Mouse (Mus musculus) heart, adult 18-20 months (tissue): ENCODE measurements around the gene Wars2. TPM values are rescaled to one million over a fixed set of nuclear protein-coding genes. Genes with fewer than 3 reads are reported as not detected.
A peak's percentile ranks its signal among the peaks of the same experiment; 100 is the strongest.

Experiments
- DNase-seq, 2 experiments: peaks; one replicate each; pipeline ENCODE4 v3.0.0; 2021 to 2022; ENCODE audit warnings: mixed read lengths in 1 of 2
- long read RNA-seq, 2 experiments: library from polyadenylated mRNA; stranded (forward); transcript quantifications; one replicate each; pipeline ENCODE4 v2.0.0; 2021
- total RNA-seq, 2 experiments: library from RNA; stranded (reverse); gene quantifications; 2 replicates each; pipeline ENCODE4 v1.2.3; 2021

The Wars2 gene
- 1 to 10 TPM; 7.4 to 8.3 TPM for total RNA-seq
- long read RNA-seq, experiment 1, full-length matches to known transcripts, result 5 of 8 reads
- long read RNA-seq, experiment 1, partial matches to known transcripts, result 0 of 8 reads
- long read RNA-seq, experiment 1, other reads (novel, unspliced or antisense), result 3 of 8 reads
- long read RNA-seq, experiment 2, full-length matches to known transcripts, result 3 of 3 reads
- long read RNA-seq, experiment 2, partial matches to known transcripts, result 0 of 3 reads
- long read RNA-seq, experiment 2, other reads (novel, unspliced or antisense), result 0 of 3 reads

DNA sequence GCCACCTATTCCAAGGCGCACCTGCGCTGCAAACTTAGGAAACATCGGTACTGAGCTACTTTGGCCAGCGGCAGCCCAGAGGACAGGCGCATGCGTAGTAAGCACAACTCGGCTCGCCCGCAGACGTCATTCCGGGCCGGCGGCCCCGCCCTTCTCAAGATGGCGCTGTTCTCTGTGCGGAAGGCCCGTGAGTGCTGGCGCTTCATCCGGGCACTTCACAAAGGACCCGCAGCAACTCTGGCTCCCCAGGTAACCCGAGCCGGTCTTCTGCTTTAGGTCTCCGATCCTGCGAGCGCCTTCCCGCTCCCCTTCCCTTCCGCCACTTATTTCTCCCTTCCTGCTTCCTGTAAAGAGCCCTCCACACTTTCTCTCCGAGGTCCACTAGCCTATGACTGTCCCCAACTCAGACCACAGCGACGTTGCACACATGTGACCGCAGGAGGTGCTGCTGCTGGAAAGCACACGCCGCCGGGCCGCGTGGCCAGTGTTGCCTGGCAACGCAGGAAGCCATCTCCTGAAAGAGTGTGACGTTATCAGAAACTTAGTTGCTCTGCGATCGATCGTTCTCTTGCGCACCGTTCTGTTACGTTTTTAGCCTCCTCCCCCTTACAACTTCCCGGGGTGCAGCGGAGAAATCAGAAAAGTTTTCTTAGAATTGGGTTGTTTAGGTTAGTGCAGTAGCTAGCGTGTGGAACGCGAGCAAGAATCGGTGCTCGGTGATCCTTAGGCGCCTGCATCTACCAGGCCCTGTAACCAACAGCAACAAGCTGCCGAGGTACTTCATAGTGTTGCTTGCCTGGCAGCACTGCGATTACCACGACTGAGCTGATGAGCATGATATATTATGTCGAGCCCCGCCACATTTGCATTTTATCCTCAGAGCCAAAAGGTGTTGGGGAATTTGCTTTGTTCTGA, at the start of gene Wars2:
Gene Wars2, plus strand, starts transcription at position 129 of the 915 bp plus-strand sequence.
- DNase-seq, result peak; percentile 95

DNA sequence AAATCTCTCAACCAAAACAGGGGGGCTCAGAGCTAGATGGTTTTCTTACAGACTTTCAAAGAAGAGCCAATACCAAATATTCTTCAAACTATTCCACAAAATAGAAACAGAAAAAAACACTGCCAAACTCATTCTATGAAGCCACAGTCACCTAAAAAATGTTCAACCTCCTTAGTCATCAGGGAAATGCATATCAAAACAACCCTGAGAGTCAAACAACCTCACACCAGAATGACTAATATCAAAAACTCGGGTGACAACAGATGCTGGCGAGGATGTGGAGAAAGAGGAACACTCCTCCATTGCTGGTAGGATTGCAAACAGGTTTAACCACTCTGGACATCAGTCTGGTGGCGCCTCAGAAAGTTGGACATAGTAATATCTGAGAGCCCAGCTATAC, 44.1 kb upstream of the Wars2 start:
- no peak for DNase-seq

DNA sequence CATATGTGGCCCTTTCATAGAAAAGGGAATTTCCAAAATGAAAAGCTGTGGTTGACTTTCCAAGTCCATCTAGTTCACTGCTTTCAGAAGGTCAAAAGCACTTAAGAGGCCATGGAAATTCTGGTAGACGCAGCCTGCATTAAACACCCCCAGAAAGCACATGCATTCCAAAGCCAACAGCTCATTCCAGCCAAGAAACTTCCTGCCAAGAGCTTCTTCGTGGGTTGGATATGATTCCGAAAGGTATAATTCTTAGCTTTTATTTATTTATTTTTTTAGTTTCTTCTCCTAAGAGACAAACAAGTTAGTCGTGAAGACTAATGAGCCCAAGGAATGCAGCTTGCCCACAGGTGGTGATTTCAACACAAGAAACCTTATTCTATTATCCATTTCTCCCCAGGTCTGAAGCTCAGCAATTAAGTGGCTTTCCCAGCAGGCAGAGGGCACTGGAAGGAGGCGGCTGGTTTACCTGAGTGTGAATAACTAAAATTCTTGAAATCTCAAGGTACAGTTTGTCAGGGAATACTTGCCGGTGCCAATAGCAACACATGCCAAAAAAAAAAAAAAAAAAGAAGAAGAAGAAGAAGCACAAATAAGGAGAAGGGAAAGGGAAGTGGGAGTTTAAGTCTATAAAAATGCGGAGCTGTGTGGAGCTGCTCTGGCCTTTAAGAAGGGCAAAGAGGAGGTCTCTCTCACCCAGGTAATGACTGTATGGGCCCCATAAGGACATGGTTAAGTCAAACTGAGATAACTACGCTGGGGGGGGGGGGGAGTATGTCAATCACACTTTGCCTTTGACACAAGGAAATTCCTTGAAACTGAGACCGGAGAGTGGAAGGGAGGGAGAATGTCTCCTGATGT, 30.3 kb upstream of the Wars2 start:
- no peak for DNase-seq

DNA sequence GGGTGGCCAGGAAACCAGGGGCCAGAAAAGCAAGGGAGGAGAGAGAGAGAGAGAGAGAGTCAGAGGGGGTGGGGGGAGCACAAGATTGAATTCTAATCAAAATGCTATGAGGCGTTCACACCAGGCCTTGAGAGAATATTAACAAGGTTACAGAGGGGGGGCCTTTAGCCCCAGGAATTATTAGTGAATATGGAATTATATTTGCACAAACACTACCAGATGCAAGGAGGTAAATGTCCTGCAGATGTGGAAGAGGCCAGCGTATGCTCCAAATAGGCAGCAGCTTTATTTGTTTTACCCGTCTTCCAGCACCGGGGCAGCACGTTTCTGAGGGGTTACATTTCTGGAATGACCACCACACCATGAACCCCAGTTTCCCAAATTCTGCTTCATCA, 29.7 kb upstream of the Wars2 start:
- DNase-seq, result no peak

DNA sequence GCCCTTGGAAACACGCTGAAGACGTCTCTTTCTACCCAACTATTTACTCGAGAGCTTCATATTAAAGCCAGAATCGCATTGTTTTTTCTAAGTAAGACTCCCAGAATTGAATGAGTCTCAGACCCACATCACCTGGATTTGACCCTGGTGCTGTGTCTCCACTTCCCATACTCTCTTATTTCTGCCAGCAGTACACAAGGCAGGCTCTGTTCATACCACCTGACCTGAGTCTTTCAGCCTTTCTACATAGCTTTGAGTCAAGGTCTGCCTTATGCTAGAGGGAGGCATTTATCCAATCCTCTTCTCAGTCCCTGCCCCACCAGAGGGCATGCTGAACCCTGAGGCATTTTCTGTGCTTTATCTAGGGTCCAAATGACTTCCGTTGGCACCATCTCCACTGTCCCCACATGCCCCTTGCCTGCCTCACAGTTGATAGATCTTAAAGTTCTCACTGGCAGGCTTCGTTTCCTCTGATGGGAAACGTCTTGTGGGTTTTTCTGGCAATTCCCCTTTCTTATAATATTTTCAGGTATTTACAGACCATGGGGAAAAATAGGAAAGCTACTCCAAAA, 27.5 kb upstream of the Wars2 start:
- DNase-seq, result no peak

DNA sequence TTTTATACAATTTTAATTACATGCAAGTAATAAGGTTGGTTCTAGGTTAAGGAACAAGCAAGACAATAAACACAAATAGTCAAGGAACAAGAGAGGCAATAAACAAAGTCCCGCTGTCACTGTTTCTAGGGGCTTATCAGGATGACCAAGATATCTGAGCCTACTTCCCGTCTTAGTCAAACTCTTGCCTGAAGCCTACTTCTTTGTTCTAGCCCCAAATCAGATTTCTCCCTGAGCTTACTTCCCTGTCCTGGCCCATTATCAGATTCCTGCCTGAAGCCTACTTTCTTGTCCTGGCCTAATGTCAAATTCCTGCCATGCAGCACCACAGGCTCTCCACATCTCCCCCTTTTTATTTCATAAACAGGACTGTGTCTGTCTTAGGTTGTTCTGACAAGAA, 19.9 kb upstream of the Wars2 start:
- DNase-seq, result no peak

DNA sequence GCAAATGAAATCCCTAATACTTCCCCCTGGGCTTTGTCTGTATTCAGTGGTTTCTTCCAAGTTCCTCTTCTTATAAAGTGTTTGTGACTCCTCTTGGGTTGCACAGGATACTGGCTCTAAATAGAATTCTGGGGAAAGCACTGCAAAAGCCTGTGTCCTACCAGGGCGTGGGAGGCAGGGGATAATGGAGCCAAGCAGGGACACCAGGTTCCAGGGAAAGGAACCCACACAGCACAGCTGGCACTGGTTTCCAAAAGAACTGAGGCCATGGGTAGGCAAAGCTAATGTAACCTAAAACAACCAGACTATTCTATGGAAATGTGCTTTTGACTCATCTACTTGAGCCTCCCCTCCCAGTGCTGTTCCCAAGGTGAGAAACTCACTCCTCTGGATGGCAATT, 10.3 kb upstream of the Wars2 start:
- no peak for DNase-seq

DNA sequence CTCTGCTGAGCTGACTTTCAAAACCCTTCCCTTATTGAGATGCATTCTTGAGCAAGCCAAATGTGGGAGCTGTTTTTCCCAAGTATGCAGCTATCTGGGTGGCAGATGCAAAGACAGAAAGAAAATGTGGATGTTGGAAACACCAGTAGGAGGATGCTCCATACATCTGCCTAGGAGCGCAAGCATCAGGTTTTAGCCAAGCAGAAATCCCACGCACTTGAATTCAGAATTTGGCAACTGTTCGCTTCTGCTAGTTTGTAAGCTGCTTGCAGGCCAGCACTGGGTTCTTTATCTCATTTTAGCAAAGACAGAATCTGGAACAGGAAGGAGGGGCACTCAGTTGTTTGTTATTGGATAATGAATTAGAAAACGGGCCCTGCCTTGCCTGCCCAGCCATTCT, 8.9 kb upstream of the Wars2 start:
- no peak for DNase-seq

DNA sequence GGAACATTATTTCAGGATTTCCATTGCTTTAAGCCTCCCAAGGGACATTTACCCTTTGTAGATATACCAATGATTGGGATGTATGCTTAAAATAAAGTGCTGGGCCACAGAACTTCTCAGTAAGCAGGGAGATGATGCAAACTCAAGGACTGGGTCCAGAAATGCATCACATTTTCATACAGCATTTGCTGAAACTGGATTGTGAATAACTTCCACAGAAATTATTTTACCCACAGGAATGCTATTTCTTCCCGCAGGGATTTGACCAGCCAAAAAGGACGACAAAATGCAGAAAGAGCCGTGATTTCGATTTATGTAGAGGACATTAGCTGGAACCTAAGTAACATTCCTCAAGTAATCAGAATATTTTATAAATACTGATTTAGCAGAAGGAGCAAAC, 7.0 kb upstream of the Wars2 start:
- DNase-seq, result no peak

DNA sequence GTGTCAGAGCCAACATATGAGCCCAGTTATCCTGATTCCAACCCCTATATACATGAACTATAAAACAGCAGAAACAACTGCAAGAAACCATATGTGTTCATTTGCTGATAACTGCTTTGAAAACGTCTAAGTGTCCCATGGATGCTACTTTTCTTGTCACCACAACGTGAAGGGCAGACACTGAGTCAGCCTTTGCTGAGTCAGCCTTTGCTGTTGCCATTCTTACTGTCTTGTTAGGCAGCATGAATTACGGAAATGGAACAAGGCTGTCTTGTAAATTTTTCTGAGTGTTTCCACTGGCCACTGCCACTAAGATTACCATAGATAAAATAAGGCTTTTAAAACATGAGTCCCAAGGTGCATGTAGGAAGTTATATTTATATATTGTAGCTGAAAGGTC, 7.0 kb downstream of the Wars2 start:
- no peak for DNase-seq

DNA sequence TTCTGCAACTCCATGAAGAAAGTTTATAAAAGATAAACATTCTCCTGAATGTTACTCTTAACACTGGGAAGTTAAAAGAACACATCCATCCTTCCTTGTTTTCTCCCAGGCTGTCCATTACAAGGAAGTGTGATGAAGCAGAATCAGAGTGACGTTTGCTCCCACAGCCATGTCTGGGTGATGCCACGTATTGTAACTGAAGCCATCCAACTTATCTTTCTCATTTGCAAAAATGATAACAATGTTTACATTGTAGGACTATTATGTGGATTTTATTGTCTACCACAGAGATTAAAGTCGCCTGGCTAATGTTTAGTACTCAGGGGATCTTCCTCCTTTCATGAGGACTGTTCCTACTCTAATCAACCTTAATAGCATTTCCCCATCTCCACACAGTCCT, 8.2 kb downstream of the Wars2 start:
- no peak for DNase-seq

DNA sequence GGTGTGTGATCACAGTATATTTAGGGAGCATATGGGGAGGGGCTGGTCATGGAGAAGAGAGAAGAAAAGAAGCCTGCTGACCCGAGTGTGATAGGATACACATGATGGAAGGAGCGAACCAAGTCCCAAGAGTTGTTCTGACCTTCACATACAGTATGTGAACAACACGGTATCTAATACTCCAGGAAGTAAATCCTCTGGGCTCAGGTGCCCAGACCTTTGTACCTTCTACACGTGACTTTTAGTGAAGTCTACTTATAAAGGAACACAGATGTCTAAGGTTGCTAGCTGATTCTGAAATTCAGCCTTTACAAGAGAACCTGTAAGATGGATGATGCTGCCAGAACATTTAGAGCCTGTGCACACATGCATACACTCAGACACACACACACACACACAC, 15.4 kb downstream of the Wars2 start:
- DNase-seq, result no peak

DNA sequence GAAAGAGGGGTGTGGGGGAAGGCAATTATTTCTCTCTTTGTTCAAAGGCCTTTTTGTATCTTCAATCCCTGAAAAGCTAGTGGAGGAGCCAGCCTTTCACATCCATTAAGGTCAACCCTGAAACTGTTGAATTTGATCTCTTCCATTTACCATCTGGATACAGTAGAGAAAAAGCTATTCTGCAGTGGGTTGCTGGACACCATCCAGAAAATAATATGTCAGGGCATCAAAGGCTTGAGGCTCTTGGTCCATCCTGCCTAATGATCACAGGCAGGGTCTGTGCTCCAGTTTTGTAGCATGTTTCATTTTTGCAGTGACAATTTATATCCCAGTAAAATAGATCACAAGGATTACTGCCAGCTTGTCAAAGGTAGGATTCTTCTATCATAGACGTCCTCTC, 16.1 kb downstream of the Wars2 start:
- DNase-seq, result no peak

DNA sequence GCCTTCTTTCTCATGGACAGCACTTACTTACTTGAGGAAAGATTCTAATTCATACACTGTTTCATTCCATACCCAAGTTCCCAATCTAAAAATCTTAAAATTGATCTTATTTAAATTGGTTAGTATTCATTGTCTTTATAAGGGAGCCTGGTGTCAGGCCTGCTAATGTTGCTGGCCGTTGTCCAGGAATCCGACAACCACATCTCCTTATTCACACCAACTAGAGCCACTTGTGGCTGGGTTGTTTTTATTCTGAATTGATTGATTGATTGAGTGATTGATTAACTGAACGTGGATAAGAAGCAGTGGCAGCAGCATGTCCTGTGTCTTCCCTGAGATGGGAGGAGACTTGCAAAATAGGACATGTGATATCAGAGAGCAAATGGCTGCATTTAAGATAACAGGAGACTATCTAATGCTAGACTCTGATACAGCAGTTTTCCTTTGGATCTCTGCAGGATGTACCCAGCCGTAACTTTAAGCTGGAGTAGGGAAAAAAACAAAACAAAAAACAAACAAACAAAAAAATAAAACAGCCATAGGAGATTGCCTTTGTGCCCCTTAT, 16.7 kb downstream of the Wars2 start:
- no peak for DNase-seq

DNA sequence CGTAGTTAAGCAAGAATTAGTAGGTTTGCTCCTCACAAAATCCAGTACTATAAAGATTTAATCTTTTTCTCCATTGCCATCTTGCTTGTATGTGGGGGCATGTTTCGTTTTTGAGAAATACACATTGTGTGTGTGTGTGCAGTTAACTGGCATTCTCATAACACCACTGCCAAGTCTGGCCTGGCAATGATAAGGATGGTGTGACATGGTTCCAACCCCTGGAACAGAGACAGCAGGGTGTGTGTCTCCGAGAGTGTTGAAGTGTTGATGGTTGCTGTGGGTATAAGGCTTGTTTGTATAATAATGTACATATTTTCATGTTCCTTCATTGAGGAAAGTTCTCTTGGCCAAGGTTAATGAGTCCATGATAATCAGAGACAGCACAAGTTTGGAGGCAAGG, 19.1 kb downstream of the Wars2 start:
- DNase-seq, result no peak

DNA sequence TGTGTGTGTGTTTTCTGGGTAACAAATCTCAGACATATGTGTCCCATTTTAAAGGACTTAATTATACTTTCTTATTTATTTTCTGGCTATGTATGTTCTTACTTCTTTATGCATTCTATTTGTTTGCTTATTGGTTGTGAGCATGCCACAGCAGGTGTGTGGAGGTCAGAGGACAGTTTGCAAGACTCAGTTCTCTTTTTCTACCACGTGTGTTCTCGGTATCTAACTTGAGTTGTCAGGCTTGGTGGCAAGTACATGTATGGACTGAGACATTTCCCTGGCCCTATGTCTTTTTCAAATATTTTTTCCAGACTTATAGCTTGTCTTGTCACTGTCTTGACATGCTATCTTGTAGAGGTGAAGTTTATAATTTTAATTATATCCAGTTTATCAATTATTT, 21.3 kb downstream of the Wars2 start:
- DNase-seq, result no peak

DNA sequence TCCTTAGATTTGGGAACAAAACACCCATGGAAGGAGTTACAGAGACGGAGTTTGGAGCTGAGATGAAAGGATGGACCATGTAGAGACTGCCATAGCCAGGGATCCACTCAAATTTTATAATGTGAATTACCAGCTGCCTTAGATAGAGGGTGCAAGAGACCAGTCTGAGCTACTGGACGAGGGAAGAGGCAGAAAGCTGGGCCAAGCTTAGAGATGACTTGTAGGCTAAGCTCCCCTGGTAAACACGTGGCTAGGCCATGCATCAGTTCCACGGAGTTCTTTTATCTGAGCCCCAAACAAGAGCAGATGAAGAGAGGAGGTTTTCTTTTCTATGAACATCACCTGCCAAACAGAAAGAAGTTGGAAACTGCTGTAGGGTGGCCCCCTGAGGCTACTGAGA, 26.9 kb downstream of the Wars2 start:
- DNase-seq, result no peak

DNA sequence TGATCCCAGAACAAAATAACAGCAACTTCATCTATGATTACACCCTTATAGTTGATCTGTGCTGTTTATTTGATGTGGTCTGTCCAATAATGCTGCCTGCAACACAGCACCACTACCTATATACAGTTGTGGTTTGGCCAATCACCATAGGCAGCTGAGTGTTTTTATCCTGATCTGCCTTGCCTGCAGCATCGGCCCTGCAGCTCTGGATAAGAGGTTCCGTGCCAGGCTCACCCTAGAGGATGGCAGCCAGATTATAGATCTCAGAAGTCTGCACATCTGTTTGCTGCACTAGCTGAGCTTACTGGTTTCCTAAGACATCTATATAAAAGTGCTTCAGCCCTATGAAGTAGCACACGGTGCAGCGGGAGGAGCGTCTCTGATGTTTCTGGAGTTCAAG, 32.3 kb downstream of the Wars2 start:
- DNase-seq, result no peak

DNA sequence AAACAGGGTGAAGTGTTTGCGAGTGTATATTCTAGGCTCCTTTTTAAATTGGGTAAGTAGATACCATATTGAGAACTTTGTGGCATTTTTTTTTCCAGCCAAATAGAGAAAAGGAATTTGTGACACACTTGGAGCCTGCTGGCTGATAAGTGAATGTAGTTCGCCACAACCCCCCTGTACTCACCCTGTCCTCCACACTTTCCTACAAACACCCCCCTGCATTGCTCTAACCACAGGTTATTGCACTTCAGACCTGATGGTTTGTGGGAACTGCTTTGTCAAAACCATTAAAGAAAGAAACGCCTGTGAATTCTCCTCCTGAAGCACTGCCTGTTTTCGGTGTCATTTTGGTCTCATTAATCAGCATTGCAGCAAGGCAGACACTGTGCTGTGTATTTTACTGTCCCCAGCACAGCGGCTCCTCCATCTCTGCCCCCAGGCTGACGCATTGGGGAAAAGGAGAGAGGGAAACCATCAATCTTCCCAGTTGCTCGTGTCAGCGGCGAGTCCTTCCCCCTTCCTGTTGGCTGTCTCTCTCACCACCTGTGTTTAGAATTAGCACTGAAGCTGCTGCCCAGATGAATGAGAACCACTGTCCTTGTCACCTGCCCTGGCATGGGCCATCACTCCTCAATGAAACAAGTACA, 33.9 kb downstream of the Wars2 start:
- DNase-seq, result no peak

DNA sequence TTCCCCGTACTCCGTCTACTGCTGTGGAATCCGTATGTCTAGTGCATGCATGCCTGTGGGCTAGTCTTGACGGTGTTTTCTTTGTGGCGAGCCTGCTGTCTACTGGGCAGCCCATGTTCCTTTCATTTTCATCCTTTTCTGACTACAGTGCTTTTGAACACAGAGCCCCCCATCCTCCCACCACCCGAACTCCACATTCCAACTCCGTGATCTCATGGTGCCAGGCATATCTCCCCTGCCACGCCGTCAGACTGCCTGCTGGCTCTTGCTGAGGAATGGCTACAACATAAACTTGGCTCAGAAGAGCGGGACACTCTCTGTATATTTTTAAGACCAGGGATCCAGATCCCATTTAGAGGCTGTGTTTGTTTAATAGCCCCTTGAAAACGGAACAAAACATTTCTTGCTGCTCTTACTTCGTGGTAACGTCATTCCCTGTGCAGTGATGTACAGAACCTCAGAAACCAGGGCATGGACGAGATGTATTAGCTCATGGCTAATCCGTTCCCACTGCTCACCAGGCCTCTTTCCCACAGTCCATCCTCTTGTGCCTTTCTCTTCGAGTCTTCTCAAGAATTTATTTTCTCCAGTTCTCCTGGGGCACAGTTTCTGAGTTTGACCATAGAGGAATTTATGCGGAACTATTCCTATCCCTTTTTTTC, 42.6 kb downstream of the Wars2 start:
- DNase-seq, result no peak

DNA sequence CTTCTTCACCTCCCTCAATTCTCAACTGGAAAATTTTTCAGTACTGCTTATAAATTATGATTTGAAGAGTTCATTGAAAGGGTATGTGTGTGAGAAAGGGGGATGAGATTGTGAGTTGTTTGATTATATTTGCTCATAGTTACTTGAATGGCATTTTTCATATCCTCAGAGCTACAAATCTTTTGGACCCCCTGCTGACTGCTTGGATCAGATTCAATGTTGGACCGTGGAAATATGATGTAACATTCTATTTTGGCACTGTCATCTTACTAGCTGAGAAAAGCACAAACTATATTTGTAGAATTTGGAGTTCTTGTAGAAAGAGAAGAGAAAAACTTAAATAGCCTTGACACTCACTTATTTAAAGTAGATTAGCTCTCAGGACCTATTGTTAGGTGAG, 43.5 kb downstream of the Wars2 start:
- no peak for DNase-seq
